Mouse (Mus musculus): ENCODE data around the gene Vrk1. TPM values are rescaled to one million over a fixed set of nuclear protein-coding genes. Genes with fewer than 3 reads are reported as not detected.

Gene Vrk1
- 1 to 10 TPM; 8.3 to 8.4 TPM for total RNA-seq (2021)

DNA sequence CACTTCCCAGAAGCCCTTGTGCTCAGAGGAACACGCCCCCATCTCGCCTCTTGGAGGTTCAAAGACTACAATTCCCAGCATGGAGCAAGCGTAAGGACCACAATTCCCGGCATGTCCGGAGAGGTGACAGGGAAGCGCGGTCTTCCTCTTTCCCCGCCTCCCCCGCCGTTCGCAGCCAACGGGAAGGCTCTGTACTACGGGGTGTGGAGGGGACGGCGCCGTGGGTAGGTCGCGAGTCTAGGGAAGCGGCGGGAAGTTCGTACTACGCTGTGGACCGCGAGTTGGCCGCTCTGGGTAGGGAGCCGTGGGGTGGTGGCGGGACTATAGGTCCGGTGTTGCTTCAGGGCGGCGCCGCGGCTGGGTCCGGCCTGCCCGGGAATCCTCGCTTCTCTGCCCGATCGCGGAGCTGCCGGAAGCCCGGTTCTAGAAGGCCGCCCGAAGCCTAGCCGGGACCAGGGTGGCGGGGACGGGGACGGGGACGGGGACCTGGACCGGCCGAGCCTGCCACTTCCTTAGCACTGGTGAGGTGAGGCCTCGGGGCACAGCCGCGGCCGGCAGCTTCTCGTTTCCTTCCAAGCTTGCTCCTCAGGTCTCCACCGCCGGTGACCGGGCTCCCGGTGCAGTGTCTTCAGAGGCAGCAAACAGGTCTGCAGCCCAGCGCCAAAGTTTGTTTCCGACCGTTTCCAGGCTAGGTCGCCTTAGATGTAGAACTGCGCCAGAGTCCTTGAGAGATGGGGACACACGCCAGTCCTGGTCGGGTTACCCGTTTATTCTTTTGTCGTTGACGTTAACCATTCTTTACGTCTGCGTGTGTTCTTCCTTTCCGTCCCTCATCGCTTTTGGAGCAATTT lies at the start of gene Vrk1:
Gene Vrk1, plus strand, starts transcription at position 164 of the 851 bp plus-strand sequence.
- intact Hi-C loops (cut with DNase I): no loop called here
- peak; percentile 91 for DNase-seq

DNA sequence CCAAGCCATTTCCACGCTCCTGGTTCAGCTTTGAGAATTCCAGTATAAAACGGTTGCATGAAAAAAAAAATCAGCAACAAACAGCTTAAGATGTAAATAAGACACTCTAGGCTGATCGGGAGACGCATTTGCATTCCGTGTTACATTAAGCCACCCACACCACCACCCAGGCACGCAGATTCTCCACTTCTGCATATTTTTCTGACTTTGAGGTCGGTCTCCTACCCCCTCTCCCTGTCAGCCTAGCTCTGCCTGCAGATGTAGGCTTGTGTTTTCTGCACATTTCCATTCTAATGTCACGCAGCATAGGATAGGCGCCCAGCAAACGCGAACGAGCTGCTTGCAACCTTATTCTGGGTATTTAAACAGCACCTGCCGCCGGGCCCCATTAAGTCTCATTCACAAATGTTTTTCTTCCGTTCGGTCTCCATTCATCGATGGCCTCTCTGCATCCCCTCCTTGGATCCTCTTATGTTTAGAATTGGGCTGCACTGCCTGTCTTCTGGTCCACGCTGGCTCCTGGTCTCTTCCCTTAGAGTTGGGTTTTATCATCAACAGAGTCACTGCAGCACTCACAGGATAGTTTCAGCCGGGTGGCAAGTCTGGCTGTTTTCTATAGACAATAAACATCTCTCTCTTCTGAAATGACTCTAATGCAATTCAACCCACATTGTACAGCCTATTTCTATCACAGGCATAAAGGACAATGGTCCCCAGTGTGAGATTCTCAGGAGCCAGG lies 49.3 kb upstream of the Vrk1 start:
- intact Hi-C loops (cut with DNase I): loop anchor here (5.0 kb wide), 2 partner anchors 97 to 103 kb away; no protein-coding TSS in a partner anchor
- DNase-seq: no peak

DNA sequence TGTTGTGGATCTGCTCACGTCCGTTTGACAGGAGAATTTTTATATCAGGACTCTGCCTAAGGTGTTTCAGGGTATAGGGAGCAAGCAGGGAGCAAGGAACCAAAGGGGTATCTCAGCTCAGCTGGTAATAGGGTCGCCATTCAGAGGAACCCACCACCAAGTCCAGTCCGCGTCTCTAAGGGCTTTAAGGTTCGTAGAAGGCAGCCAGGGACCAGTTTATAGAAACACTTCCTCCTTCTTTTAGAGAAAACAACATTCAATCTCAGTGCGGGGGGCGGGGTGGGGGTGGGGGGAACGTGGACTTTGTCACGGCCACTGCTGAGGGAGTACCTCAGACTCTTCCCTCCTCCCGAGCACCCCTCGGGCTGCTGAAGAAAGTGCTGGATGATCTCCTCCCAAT lies 48.4 kb upstream of the Vrk1 start:
- intact Hi-C loops (cut with DNase I): loop anchor here (2.0 to 5.0 kb wide), 3 partner anchors 96 to 125 kb away; no protein-coding TSS in a partner anchor
- DNase-seq: no peak

DNA sequence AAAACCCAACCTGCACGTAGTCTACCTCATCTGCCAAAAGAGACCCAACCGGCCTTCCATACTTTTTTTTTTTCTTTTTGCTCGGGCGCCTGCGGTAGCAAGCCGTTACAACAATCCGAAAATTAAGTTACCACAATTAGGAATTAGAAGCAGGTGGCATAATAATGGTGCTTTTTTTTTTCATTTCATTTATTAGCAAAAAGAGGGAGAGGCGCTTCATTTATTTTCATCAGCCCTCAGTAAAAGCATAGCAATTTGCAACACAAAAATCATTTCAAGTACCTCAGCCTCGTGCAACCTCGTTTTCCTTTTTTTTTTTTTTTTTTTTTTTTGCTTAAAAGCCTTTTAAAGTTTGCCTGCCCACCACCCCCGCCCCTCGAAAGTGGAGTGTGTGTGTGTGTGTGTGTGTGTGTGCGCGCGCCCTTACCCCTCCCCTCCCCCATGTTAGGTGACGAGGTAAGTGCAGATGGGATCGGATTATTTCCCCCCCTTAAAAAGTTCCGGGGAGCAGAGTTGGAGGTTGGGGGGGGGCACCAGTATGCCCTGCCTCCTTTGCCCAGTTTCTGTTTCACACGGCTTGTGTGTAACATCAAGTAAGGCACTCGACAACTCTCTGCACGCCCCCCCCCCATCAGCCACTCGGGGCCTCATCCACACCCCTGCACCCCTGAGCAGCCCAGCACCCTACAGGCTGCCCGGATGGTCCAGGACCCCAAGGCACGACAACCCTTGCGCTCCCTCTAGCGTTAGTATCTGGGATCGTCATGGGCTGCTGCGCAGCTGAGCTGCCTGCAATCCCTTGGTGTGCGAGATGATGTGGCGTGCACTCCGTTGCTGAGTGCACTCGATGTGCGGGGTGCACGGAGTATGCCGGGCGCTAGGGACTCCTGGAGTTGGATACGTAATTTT lies 47.7 kb upstream of the Vrk1 start:
- DNase-seq: peak; percentile 90 to 92

DNA sequence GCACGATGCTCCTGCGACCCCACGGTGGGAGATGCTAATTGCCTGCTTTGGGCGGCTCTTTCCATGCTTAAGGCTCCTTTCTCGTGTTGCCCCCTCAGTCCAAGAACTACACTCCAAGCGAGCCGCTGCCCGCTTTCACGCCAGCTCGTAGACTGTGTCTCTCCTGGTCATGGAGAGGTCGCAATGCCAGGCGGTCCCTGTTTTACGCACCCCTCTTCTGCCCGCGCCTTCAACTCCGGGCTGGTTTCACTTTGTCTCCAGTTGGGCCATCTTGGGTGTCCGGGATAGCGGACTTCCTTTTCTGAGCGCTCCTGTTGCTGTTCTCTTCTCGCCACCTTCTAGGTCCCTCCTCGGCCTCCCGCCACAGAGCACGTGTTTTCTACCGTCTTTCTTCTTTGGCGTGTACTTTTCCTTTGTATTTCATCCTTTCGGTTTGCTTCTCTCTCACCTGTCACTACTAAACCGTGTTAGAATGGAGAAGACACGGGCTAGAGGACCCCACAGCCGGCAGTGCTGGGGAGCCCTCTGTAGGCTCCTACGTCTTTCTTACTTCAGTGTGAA lies 46.9 kb upstream of the Vrk1 start:
- peak in 1 of 2 experiments; percentile 41 for DNase-seq
- intact Hi-C loops (cut with DNase I): loop anchor here (2.0 to 5.0 kb wide), 3 partner anchors 94 to 126 kb away; no protein-coding TSS in a partner anchor

More for the DNA sequence above, 47.7 kb upstream of the Vrk1 start:
- intact Hi-C loops (cut with DNase I): loop anchor here (2.0 to 5.0 kb wide), 3 partner anchors 95 to 126 kb away; no protein-coding TSS in a partner anchor

DNA sequence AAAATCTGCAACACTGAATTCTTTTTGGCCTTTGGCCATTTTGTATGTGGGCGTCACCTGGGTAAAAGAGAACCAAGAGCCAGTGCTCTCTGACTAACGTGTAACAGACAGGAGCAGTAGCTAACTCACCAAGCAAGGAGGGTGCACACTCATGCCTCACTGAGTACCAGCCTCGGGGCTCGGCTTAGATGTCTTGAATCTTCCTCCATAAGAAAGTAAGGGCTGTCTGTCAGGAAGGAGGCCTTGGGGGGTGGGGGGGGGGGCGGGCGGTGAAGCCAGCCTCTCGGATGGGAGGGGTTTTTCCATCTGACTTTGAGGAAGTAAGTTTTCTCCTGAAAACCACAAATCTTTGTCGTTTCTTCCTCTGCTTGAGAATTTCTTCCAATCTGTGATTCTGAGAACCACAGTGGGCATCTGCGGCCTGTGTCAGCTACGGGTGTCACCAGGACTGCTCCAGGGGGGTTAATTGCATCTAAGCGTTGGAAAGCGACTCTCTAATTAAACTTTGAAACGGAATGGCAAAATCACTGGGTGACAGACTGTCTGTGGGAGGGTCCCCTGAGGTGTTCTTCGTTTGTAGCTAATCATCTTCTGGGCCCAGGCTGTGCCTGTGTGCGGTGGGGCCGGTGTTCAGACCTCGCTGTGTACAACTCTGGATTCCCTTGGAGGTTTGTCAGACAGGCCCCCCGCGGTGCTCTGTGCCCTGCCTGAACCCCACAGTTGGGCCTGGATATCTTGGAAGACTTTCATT lies 43.0 kb upstream of the Vrk1 start:
- intact Hi-C loops (cut with DNase I): no loop called here
- DNase-seq: no peak

DNA sequence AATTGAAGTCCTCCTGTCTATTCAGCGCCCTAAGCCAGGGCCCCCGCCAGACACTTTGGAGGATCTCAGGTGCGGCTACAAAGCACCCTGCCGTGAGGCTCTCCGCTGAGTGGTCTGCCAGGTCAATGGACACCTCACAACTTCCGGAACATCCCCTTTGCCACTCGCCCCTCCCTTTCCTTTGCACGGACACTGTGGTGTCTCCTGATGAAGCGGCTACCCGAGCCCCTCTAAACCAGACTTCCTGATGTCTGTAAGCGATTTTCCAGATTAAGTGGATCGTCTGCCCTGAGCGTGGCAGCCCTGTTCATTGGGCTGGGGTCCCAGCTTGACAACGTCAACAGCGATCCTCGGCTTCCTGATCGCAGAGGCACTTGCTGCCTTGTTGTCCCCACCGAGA lies 42.2 kb upstream of the Vrk1 start:
- intact Hi-C loops (cut with DNase I): no loop called here
- DNase-seq: no peak

DNA sequence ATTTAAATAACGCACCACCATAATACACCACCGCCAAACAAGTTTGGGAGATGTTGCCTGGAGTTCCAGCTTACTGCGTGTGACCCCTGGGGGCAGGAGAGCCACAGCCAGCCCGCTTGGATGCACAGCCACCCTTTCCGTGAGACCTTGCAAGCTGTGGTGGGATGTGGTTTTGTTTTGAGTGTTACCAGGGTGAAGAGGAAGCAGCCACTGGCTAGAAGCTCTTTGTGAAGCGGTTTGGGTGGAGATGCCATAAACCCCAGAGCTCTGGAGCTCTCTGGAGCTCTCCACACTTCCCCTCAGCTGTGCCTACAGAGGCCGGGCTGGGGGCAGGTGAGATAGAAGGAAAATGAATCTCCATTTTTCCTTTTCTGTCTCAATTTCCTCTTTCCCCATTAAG lies 38.8 kb upstream of the Vrk1 start:
- intact Hi-C loops (cut with DNase I): no loop called here
- DNase-seq: no peak

DNA sequence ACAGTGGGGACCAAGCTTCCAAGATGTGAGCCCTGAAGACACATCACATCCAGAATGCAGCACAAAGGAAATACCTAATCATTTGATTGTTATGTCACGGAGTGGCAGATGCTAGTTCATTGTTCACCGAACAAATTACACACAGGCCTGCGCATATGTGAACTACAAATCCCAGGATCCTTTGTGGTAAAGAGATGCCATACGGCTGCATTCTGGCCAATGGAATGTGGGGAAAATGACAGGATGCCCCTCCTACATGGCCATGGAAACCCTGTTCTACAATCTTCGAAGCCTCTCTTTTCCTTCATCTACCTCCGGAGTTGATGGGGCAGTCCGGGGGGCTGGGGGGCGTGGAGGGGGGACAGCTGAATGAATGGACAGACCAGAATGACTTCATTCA lies 37.4 kb upstream of the Vrk1 start:
- intact Hi-C loops (cut with DNase I): no loop called here
- DNase-seq: no peak

DNA sequence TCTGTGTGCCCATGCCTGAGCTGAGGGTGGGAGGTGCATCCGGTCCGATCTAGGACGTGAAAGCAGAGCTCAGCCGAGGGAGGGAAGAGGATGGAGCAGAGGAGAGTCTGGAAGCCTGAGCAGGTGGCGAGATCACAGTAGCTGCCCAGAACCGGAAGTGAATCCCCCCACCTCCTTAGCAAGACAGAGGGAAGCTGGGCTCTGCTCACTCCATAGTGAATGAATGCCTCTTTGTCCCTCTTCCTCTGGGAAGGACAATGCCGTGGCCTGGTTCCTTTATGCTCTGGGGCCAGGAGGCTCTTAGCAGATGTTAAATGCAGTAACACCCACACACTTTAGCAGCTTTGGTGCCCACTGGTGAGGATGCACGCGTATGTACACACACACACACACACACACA lies 36.3 kb upstream of the Vrk1 start:
- DNase-seq: no peak
- intact Hi-C loops (cut with DNase I): no loop called here

DNA sequence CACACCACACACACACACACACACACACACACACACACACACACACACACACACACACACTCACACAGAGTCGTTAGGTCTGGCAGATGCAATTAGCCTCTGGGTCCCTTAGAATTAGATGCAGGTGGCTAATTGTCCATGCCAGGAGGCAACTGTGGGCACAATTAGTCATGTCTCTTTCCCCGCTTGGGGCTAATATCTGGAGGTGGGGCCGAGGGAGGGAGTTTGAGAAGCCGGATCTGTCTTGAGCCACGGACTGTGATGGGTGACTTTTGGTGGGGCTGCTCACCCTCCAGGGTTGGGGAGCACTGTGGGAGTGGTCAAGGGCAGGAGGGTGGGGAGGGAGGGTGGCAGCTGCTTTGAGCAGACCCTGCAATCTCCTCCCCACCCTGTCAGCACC lies 35.9 kb upstream of the Vrk1 start:
- no peak for DNase-seq
- intact Hi-C loops (cut with DNase I): no loop called here

DNA sequence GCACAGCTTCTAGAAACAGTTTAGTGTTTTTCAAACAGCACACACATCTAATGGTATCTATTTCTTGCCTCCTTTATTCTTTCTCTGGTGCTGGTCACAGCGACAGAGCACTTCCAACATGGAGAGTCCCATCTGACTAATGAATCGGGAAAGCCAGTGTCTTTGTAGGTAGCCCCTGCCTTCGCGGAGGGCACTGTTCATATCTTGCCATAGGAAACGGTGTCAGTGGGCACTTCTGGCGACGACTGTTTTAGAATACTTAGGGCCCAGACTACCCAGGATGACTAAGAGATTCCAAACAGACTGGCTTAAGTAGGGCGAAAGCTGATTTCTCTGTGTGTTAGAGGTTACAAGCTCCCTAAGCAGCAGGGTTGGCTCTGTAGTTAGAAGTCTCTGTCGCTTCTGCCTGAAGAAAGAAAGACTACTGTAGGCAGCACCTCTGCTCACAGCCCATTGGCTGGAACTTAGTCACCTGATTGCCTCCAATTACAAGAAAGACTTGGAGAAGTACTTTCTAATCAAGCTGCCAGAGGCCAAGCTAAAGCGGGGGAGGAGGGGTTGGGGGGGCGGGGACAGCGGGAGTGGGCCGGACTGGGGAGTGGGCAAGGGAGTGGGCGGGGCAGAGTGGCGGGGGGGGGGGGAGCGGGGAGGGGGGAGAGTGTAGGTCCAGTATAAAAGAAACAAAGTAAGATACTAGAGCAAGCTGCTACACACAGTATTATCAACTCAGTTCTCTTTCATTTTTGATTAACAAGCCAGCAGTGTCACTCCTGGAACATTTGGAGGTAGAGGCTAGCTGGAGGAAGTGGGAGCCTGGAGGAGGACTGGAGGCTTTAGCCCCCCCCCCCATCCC lies 28.7 kb upstream of the Vrk1 start:
- peak; percentile 20 to 25 for DNase-seq
- intact Hi-C loops (cut with DNase I): loop anchor here (5.0 kb wide), 1 partner anchor 76 kb away; no protein-coding TSS in a partner anchor

DNA sequence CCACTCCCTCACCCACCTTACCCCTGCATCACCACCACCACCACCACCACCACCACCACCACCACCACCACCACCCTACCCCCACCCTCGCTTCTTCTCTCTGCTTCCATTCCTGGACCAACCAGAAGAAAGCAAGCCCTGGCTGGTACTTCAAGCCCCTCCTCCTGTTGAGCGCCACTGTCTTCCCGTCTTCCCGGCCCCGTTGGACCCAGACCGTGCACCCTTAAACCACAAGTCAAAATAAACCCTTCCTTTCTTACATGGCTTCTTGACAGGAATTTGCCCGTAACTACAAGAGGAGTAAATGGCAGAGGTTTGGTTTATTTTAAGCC lies 28.1 kb upstream of the Vrk1 start:
- no peak for DNase-seq
- intact Hi-C loops (cut with DNase I): loop anchor here (5.0 kb wide), 1 partner anchor 75 kb away; no protein-coding TSS in a partner anchor

DNA sequence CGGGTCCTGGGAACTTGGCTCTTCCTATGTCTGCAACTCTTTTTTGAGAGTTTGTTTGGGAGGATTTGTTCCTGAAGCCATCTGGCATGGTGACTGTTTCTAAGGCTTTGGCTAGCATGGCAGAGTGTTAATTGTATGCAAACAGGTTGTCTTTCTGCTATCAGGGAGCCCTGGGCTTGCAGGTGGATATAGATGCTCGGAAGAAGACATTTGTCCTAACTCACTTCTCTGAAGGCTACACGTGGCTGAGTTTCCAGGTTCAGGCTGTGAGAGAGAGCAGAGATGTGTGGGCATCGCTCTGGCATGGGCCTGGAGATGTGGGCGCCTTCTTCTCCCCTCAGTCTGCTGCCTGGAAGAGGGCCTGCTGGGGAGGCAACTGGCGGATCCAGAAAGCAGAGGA lies 27.4 kb upstream of the Vrk1 start:
- DNase-seq: no peak
- intact Hi-C loops (cut with DNase I): loop anchor here (5.0 kb wide), 1 partner anchor 75 kb away; no protein-coding TSS in a partner anchor

DNA sequence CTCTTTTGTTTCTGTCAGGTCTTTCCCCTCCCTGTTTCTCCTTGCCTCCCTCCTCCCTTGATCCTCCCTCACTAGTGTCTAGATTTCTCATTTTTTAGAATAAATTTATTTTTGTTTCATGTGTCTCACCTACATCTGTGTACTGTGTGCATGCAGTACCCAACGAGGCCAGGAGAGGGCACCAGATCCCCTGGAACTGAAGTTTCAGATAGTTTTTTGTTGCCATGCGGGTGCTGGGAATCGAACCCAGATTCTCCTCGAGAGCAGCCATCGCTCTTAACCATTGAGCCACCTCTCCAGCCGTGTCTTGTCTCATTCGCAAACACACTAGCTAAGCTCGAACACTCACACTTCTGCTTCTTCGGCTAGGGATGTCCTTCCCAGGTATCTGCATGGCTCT lies 26.5 kb upstream of the Vrk1 start:
- no peak for DNase-seq
- intact Hi-C loops (cut with DNase I): loop anchor here (5.0 kb wide), 1 partner anchor 74 kb away; no protein-coding TSS in a partner anchor

DNA sequence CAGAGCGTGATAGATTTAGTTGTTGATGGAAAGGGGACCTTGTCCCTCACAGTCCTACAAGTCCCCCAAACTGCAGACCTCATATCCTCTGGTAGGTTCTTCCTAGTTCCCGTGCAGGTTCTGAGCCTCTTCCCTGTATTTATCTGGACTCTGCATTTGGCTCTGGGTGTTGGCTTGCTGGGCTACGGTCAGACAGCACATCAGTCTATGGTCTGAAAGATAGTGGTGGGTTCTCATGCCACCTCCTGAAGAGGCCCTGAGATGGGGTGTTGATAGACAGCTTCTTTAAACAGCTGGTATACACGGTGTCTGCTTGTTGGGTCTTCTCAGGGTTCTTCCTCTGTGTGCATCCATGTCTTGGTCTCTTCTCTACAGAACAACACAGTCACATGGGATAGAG lies 21.6 kb upstream of the Vrk1 start:
- DNase-seq: no peak
- intact Hi-C loops (cut with DNase I): no loop called here

DNA sequence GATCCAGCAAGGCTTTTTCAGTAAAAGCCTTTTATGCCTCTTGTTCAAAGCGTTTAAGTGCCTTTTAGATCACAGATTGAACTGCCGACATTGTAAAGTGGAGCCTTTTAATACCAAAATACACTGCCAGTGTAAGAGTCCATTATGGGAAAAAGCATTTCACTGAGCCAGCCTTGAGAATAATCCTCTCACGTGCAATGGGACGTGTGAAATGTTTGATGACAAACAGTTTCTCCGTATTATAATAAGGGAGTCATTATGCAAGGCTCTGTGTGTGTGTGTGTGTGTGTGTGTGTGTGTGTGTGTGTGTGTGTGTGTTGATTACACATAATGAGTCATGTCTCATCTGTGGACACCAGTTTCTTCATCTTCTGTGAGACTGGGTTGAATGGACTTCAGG lies 17.3 kb upstream of the Vrk1 start:
- intact Hi-C loops (cut with DNase I): no loop called here

DNA sequence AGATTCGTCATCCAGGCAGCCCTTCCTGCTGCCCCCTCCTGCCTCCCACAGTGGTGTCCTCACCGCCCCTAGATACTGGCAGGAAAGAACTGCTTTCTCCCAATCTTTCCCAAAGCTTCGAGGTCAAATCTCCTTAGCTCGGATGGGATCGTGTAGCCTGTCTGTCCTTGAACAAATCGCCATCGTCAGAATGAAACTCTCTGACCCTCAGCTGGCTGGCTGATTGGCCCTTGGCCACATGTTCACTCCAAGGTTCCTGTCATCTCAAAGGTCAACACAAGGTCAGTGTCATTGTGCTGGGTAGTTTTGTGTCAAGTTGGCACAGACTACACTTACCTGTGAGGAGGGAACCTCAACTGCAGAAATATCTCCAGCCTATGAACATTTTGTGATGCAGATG lies 16.7 kb upstream of the Vrk1 start:
- intact Hi-C loops (cut with DNase I): no loop called here
- no peak for DNase-seq

More for the DNA sequence above, 17.3 kb upstream of the Vrk1 start:
- DNase-seq: no peak
